Mouse (Mus musculus): ENCODE measurements around the gene Lhfp. TPM values are rescaled to one million over a fixed set of nuclear protein-coding genes. Genes with fewer than 3 reads are reported as not detected.
"Not testable (repeated sequence)": the region's sequence is repeated elsewhere in the genome, so short reads cannot be mapped to it uniquely, and the experiment has no call there.

Gene Lhfp
- total RNA-seq, 4 experiments from 2014 or later: 5.4 to 10.3 (median 7.5) TPM

- no peak for DNase-seq (ENCODE audit: low spot score in 2 of 2)
Measured at GRCm38 (mm10) chr3:53253223-53253832, 212.0 kb downstream of the Lhfp start.

GRCm38 (mm10) chr3:53258657-53259158 is 217.4 kb downstream of the Lhfp start:
- DNase-seq (ENCODE audit: low spot score in 2 of 2): no peak

DNA sequence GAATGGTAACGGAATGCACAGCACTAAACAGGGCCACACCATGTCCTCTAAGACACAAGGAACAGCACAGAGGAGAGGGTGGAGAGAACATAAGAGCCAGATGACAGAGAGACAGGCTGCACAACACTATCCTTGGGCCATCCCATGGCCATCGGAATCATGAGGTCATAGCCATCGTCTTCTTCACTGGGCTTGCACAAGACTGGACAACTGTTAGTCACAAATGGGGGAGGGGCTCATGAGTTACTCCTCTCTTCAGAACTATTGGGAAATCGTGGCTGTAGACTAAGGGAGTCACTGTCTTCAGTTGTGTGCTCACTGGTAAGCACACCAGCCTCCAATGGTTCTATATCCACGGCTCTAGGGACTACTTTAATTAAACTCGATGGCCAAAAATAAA is 224.8 kb downstream of the Lhfp start:
- no peak for DNase-seq (ENCODE audit: low spot score in 2 of 2)

DNA sequence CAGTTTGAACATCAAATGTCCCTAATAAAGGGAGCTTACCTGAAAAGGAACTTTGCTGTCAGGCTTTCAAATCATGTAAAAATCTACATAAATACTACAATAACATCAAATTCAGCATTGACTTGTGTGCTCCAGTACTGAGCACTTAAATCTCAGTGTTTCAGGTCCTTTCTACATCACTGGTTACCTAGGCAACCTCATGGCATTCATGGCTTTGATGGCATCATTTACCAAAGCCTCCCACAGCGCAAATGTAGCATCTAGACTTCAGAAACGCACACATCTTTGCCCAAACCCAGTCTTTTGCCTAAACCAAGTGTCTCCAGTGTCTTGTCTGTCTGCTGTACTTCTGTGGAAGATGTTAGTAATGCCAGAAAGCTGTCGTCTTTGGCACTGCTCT is 225.7 kb downstream of the Lhfp start:
- no peak for DNase-seq (ENCODE audit: low spot score in 2 of 2)

- no peak for DNase-seq (ENCODE audit: low spot score in 2 of 2)
Measured at GRCm38 (mm10) chr3:53273220-53273619, 231.9 kb downstream of the Lhfp start.

DNA sequence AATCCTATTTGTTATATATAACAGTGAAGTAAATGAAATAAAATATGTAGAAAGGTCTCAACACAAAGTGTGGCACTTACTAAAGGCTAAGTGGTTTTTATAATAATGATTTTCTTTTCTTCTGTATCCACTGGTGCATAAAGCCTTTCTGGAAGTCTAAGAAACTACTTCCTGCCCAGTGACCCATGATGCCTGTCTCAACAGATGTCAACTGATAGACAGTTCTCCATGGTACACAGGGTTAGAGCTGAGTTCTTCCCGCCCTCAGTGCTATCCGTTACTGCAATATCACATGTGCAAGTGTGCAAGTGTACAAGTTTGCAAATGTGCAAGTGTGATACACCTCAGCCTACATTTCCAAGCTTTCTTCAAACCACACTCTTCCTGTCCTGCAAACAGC is 236.7 kb downstream of the Lhfp start:
- no peak for DNase-seq (ENCODE audit: low spot score in 2 of 2)

DNA sequence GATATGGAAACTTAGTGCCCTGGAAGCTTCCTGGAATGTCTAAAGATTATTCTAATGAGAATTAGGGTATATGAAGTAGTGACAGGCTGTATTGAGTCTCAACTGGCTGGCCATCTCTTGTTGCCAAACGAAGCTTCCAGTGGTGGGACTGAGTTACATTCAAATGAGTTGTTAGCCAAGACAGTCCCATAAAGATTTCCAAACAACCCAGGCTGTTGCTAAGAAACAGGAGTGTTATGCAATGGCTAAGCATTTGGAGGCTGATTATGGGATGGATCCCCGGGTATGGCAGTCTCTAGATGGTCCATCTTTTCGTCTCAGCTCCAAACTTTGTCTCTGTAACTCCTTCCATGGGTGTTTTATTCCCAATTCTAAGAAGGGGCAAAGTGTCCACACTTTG is 240.7 kb downstream of the Lhfp start:
- DNase-seq (ENCODE audit: low spot score in 2 of 2): not testable (repeated sequence)

DNA sequence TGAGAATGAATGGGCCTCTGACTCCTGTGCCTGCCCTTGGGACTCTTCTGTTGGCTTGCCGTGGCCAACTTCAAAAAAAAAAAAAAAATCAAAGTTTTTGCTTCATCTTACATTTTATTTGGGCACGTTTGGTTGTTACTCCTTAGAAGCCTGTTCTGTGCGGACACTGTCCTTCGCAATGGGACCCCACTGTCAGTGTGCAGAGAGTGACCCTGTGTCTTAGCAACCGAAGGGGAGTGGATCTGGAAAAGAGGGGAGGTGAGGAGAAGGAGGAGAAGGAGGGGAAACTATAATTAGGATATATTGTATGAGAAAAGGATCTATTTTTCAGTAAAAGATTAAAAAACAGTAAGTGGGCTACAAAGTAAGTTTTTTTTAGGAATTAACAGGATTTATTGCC is 242.7 kb downstream of the Lhfp start:
- DNase-seq (ENCODE audit: low spot score in 2 of 2): no peak

- DNase-seq (ENCODE audit: low spot score in 2 of 2): no peak
Measured at GRCm38 (mm10) chr3:53284471-53285177, 243.3 kb downstream of the Lhfp start.

DNA sequence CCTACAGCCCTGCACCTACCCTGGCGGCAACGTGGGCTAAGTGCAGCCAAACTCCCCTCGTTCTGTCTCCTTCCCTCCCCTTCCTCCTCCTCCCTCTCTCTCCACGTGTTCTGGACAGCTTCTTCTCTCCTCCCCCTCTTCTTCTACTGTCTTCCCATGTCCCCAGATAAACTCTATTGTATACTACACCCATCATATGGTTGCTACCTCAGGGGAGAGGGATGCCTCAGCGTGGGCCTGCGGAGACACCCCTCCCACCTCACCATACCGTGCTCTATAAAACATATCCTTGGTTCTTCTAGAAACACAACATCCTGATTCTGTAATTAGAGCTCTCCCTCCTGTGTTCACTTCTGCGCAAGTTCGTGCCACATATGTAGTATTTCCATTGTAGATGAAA is 247.3 kb downstream of the Lhfp start:
- DNase-seq (ENCODE audit: low spot score in 2 of 2): no peak

GRCm38 (mm10) chr3:53289589-53290219 is 248.4 kb downstream of the Lhfp start:
- no peak for DNase-seq (ENCODE audit: low spot score in 2 of 2)

DNA sequence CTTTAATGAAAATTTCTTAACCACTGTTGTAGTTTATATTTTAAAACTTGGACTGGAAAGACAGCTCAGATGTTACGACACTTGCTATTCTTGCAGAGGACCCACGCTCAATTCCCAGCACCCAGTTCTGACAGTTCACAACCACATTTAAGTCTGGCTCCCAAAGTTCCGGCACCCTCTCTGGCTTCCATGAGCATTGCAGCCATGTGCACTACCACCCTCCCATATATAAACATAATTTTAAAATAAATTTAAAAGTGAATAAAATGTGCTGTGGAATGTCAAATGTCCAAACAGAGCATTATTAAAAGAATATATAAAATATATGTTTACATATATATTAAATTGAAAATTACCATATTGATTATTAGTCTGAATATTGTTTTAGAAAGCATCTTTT is 249.9 kb downstream of the Lhfp start:
- DNase-seq (ENCODE audit: low spot score in 2 of 2): no peak

- DNase-seq (ENCODE audit: low spot score in 2 of 2): no peak
Measured at GRCm38 (mm10) chr3:53291945-53292344, 250.6 kb downstream of the Lhfp start.

DNA sequence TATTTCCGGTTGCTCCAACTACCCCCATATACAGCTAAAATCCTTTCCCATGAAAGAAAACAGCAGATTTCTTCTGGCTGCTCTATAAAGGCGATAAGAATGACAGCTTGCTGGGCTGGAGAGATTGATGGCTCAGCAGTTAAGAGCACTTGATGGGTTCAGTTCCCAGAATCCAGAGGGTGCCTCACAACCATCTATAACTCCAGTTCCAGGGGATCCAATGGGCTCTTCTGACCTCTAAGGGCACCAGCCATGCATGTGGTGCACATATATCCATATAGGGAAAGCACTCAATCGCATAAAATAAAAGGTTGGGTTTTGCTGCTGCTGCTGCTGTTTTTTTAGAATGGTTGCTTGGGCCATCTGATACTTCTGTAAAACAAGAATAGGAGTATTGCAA is 251.1 kb downstream of the Lhfp start:
- DNase-seq (ENCODE audit: low spot score in 2 of 2): no peak

GRCm38 (mm10) chr3:53292979-53293378 is 251.7 kb downstream of the Lhfp start:
- DNase-seq (ENCODE audit: low spot score in 2 of 2): no peak

DNA sequence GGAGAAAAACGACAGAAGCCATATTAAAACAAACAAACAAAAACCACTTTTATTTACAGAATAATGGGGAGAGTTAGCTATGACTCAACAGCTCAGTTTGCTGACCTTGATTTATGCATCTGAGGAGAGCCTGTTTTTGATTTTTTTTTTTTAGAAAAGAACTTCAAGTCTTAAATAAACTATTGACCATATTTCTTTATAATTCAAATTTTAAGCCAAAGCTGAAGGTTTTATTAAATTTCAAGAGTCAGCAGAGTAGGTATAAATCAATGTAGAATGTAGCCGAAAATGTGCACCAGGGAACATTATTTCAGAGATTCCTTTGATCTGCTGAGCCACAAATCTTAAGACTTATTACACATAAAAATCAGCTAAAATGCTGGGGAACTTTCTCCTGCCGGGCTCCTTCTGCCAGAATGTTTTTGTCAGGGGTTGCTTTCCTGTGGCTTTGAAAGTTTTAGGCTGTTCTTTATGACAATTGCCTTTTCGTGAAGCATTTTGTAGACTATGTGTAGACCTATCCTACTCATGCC is 252.6 kb downstream of the Lhfp start:
- no peak for DNase-seq (ENCODE audit: low spot score in 2 of 2)

DNA sequence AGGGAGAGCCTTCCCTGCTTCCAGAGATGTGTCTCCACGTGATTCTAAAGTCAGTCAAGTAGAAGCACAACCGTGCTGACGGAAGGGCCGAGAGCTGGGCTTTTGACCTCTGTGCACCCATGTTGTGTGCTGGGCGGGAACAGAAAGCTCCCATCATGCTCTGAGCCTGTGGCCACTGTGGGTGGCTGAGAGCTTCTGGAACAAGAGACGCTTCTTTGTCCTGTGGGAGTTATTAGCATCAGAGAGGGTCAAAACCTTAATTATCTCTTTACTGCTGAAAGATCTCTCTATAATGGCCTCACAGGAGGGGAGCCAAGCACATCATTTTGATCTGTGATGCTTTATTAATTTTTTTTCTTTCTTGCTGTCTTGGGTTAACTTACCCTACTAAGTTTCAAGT is 253.5 kb downstream of the Lhfp start:
- DNase-seq (ENCODE audit: low spot score in 2 of 2): no peak

- no peak for DNase-seq (ENCODE audit: low spot score in 2 of 2)
Measured at GRCm38 (mm10) chr3:53301866-53302265, 260.5 kb downstream of the Lhfp start.

GRCm38 (mm10) chr3:53304123-53304900 is 263.0 kb downstream of the Lhfp start:
- no peak for DNase-seq (ENCODE audit: low spot score in 2 of 2)

- no peak for DNase-seq (ENCODE audit: low spot score in 2 of 2)
Measured at GRCm38 (mm10) chr3:53305860-53306259, 264.5 kb downstream of the Lhfp start.

- no peak for DNase-seq (ENCODE audit: low spot score in 2 of 2)
Measured at GRCm38 (mm10) chr3:53308649-53309048, 267.3 kb downstream of the Lhfp start.

DNA sequence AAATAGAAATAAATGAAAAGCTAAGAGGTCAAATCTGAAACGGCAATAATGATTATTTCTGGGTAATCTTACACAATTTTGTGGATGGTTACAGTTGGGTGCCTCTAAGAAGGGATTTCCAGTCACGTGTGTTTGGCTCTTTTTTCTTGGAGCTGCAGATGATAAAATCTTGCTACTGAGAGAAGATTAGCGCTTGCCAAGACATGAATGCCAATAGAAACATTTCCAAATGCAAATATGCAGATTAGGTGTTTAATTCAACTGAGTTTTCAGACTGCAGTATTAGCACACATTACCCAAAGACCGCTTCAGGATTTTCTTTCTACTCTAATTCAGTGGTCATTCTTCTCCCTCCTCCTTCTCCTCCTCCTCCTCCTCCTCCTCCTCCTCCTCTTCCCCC is 268.8 kb downstream of the Lhfp start:
- DNase-seq (ENCODE audit: low spot score in 2 of 2): no peak

Measured in gastrocnemius, adult 8-10 months (tissue).